Mouse (Mus musculus) adrenal gland, postnatal 4 days (tissue): ENCODE data around the gene Uhrf1. TPM values are rescaled to one million over a fixed set of nuclear protein-coding genes. Genes with fewer than 3 reads are reported as not detected.
A peak's percentile ranks its signal among the peaks of the same experiment; 100 is the strongest.

ENCODE experiments used
- DNase-seq, 2 experiments: peaks; one replicate each; pipeline ENCODE4 v3.0.0; 2021 to 2022; ENCODE audit warnings: low spot score in 2 of 2, mixed read lengths in 2 of 2
- total RNA-seq, 2 experiments: library from RNA; stranded (reverse); gene quantifications; 2 replicates each; pipeline ENCODE4 v1.2.3; 2021

Uhrf1 gene
- total RNA-seq, 2 experiments from 2014 or later: 49.3 to 61.2 TPM

- no peak for DNase-seq
These were observed 37.6 kb downstream of the Uhrf1 start for GRCm38 (mm10) chr17:56340717-56341116.

- no peak for DNase-seq
These were observed 40.3 kb downstream of the Uhrf1 start for GRCm38 (mm10) chr17:56343466-56343865.

- no peak for DNase-seq
These were observed 42.2 kb downstream of the Uhrf1 start for GRCm38 (mm10) chr17:56345364-56345763.

GRCm38 (mm10) chr17:56348128-56348527 lies 45.0 kb downstream of the Uhrf1 start:
- DNase-seq: no peak

GRCm38 (mm10) chr17:56348586-56348985 lies 45.5 kb downstream of the Uhrf1 start:
- no peak for DNase-seq

GRCm38 (mm10) chr17:56350694-56351093 lies 47.6 kb downstream of the Uhrf1 start:
- DNase-seq: peak; percentile 59 to 63

- DNase-seq: peak in 1 of 2 experiments; percentile 47
These were observed 54.1 kb downstream of the Uhrf1 start for GRCm38 (mm10) chr17:56356921-56357885.

GRCm38 (mm10) chr17:56359183-56359725 lies 56.1 kb downstream of the Uhrf1 start:
- no peak for DNase-seq

- DNase-seq: no peak
These were observed 56.7 kb downstream of the Uhrf1 start for GRCm38 (mm10) chr17:56359864-56360263.

- no peak for DNase-seq
These were observed 57.3 kb downstream of the Uhrf1 start for GRCm38 (mm10) chr17:56360451-56360850.

- DNase-seq: no peak
These were observed 58.4 kb downstream of the Uhrf1 start for GRCm38 (mm10) chr17:56361542-56361941.

GRCm38 (mm10) chr17:56365791-56366673 lies 62.9 kb downstream of the Uhrf1 start:
- no peak for DNase-seq

GRCm38 (mm10) chr17:56368291-56368790 lies 65.2 kb downstream of the Uhrf1 start:
- no peak for DNase-seq

- no peak for DNase-seq
These were observed 67.0 kb downstream of the Uhrf1 start for GRCm38 (mm10) chr17:56370090-56370489.

- DNase-seq: no peak
These were observed 68.0 kb downstream of the Uhrf1 start for GRCm38 (mm10) chr17:56371029-56371660.

GRCm38 (mm10) chr17:56372109-56372508 lies 69.0 kb downstream of the Uhrf1 start:
- DNase-seq: no peak

Other genes with a start within 250 kb of the Uhrf1 start
- gene Ubxn6, start 228.3 kb upstream of the Uhrf1 start, total RNA-seq: 10 to 100 TPM; 74.6 to 76.8 TPM
- gene Hdgfl2, start 223.7 kb upstream of the Uhrf1 start, total RNA-seq: 10 to 100 TPM; 73.1 to 85.1 TPM
- 10 to 100 TPM; 29.9 to 37.0 TPM for gene Plin4, start 193.5 kb upstream of the Uhrf1 start, total RNA-seq
- 10 to 100 TPM; 23.1 to 30.6 TPM for gene Plin5, start 185.7 kb upstream of the Uhrf1 start, total RNA-seq
- 10 to 100 TPM in 1 of 2 experiments, 1 to 10 TPM in 1; 5.5 to 10.1 TPM for gene Lrg1, start 181.3 kb upstream of the Uhrf1 start, total RNA-seq
- 10 to 100 TPM in 1 of 2 experiments, 1 to 10 TPM in 1; 9.6 to 12.2 TPM for gene Sema6b, start 163.0 kb upstream of the Uhrf1 start, total RNA-seq
- gene Tnfaip8l1, start 140.8 kb upstream of the Uhrf1 start, total RNA-seq: 1 to 10 TPM; 8.0 to 9.2 TPM
- 10 to 100 TPM; 65.9 to 66.3 TPM for gene Mydgf, start 119.4 kb upstream of the Uhrf1 start, total RNA-seq
- 10 to 100 TPM; 34.4 to 37.3 TPM for gene Dpp9, start 84.4 kb upstream of the Uhrf1 start, total RNA-seq
- gene Fem1a, start 46.5 kb upstream of the Uhrf1 start, total RNA-seq: 10 to 100 TPM; 30.5 to 33.5 TPM
- gene Ticam1, start 26.5 kb upstream of the Uhrf1 start, total RNA-seq: 10 to 100 TPM; 21.0 to 22.2 TPM
- gene Plin3, start 10.4 kb upstream of the Uhrf1 start, total RNA-seq: 10 to 100 TPM; 83.2 to 87.5 TPM
- not detected for gene Arrdc5, start 3.0 kb upstream of the Uhrf1 start, total RNA-seq
- 10 to 100 TPM; 50.1 to 54.1 TPM for gene Kdm4b, start 22.7 kb downstream of the Uhrf1 start, total RNA-seq
- gene Ptprs, start 173.2 kb downstream of the Uhrf1 start, total RNA-seq: 100 to 1,000 TPM; 176 to 208 TPM
- not detected for gene Znrf4, start 209.1 kb downstream of the Uhrf1 start, total RNA-seq